Mouse (Mus musculus) kidney, postnatal 0 days (tissue): ENCODE results near the gene Gm47289. TPM values are rescaled to one million over a fixed set of nuclear protein-coding genes. Genes with fewer than 3 reads are reported as not detected.

Experiments used
- ATAC-seq: fragments of 200-750 bp; cut with Nextera tagmentation; replicated peaks from 2 replicates; pipeline ENCODE4 v1.8.0; 2017; ENCODE audit warnings: low read depth, moderate number of reproducible peaks, moderate TSS enrichment, moderate library complexity; ENCODE audit not compliant: low FRiP score
- DNase-seq: peaks from one replicate; pipeline ENCODE4 v3.0.0-alpha.2; 2016; ENCODE audit warnings: low spot score
- H3K27ac ChIP-seq: fragments of 300-500 bp; sonication (generic); 2 replicates; pipeline ENCODE4 v1.5.1; 2014; ENCODE audit warnings: mild to moderate bottlenecking
- H3K27me3 ChIP-seq: fragments of 300-500 bp; sonication (generic); 2 replicates; pipeline ENCODE4 v1.6.1; 2014; ENCODE audit warnings: low read length, mixed read lengths; ENCODE audit not compliant: insufficient read depth
- H3K36me3 ChIP-seq: fragments of 300-500 bp; sonication (generic); 2 replicates; pipeline ENCODE4 v1.6.1; 2014; ENCODE audit warnings: low read length, mixed read lengths; ENCODE audit not compliant: insufficient read depth
- H3K4me1 ChIP-seq: fragments of 300-500 bp; sonication (generic); replicated peaks from 2 replicates; pipeline ENCODE4 v1.6.1; 2014; ENCODE audit warnings: antibody characterized with exemption, low read length, mixed read lengths; ENCODE audit not compliant: insufficient read depth
- H3K4me2 ChIP-seq: fragments of 300-500 bp; sonication (generic); 2 replicates; pipeline ENCODE4 v1.6.1; 2014; ENCODE audit warnings: mild to moderate bottlenecking, low read length, moderate library complexity, mixed read lengths
- H3K4me3 ChIP-seq: fragments of 300-500 bp; sonication (generic); replicated peaks from 2 replicates; pipeline ENCODE4 v1.5.1; 2014; ENCODE audit warnings: low read depth, low read length
- H3K9ac ChIP-seq: fragments of 300-500 bp; sonication (generic); 2 replicates; pipeline ENCODE4 v1.6.1; 2014; ENCODE audit warnings: low read depth, low read length
- H3K9me3 ChIP-seq: fragments of 300-500 bp; sonication (generic); replicated peaks from 2 replicates; pipeline ENCODE4 v1.6.1; 2016; ENCODE audit warnings: low read length, inconsistent platforms, mixed read lengths
- CTCF ChIP-seq: IDR thresholded peaks from 2 replicates; pipeline ENCODE4 v1.5.1; 2016; ENCODE audit warnings: antibody characterized with exemption, low read depth, mild to moderate bottlenecking, moderate library complexity
- WGBS: fragments of 180-500 bp; shearing (Covaris S2); extraction: QIAGEN DNeasy Blood & Tissue Kit; methylation state at CpG from one replicate; pipeline ENCODE4 v1.1.7; 2014; 5-methylcytosine and 5-hydroxymethylcytosine counted together
- polyA plus RNA-seq: library from polyadenylated mRNA; unstranded; fragments of >200 nt; fragmentation: Nextera tagmentation; extraction: Ambion mirVana; gene quantifications from 2 replicates; pipeline ENCODE4 v1.2.1, GENCODE M21; 2015

The Gm47289 gene
- polyA plus RNA-seq, 1 experiment from 2014 or later = not detected

GRCm38 (mm10) chr9:119155416-119155815, 3.5 kb upstream of the Gm47289 start:
- 75% methylated on average over 8 of the region's 8 CpGs for WGBS
- ATAC-seq (no peak), DNase-seq (no peak)
- Histone ChIP-seq H3K4me1 (no peaks in the 10 kb centered on the region), H3K36me3 (no peaks in the 10 kb centered on the region), H3K9me3 (no peaks in the 10 kb centered on the region), H3K27me3 (no peaks in the 10 kb centered on the region), H3K27ac (no peak overlapping the region), H3K4me3 (no peak overlapping the region), H3K9ac (no peak overlapping the region), H3K4me2 (0 out of 2 replicates have a peak overlapping the region, but pooled peaks have one; percentile 71)
- TF ChIP-seq CTCF = no peak

GRCm38 (mm10) chr9:119155826-119156225, 3.1 kb upstream of the Gm47289 start:
- ATAC-seq (no peak), DNase-seq (no peak)
- 58% methylated on average over 7 of the region's 7 CpGs for WGBS
- Histone ChIP-seq H3K4me1 (no peaks in the 10 kb centered on the region), H3K27ac (no peak overlapping the region), H3K27me3 (no peaks in the 10 kb centered on the region), H3K36me3 (no peaks in the 10 kb centered on the region), H3K4me2 (peak overlapping the region; percentile 71), H3K9me3 (no peaks in the 10 kb centered on the region), H3K4me3 (peak overlapping the region; percentile 41), H3K9ac (no peak overlapping the region)
- TF ChIP-seq CTCF = no peak

DNA sequence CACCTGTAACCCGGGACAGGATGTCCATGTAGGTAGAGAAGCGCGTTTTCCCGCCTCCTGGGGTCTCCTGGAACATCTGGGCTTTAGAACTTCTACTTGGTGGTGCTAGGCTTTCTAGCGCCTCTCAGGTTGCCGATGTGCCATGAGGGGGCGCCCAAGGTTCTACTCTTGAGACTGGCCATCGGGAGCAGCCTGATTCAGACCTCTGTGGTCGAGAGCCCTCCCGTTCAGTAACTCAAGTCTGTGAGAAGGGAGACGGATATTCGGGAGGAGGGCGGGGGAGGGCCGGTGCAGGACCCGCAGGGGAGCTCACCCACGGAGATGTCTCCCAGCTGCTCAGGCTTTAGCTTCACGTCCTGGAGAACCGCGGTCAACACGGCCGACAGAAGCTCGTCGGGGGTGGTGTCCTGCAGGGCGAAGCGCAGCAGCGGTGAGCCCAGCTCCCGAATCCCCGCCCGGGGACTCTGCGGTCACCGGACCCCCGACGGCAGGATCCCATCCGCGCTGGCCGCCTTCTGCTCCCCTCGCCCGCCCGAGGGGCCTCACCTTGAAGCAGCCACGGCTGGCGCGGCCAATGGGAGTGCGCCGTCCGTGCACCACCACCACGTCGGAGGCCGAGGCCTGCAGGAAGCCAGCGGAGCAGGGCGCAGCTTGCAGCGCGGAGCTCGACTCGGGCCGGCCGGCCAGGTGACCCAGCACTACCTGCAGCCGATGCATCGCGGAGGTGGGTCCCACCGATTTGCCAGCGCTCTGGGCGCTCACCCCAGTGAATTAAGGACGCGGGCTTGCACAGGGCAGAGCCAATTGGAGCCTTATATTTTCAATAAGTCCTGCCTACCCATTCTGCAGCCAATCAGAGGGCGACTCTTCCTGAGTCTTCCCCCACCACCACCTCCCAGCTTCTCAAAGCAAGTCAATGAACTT, 2.4 kb upstream of the Gm47289 start, which contains the start of gene Acaa1b:
Gene Acaa1b, minus strand, starts transcription at position 816 of the 924 bp plus-strand sequence.
- peak; percentile 78 for TF ChIP-seq CTCF
- H3K27ac ChIP-seq = peak within 1 kb of the TSS; percentile 54; the same call in 1 of the 2 replicates
- ATAC-seq (peak; percentile 86), DNase-seq (peak; percentile 96)
- no peaks in the 10 kb centered on the region for H3K4me1 ChIP-seq
- no peaks in the 10 kb centered on the region for H3K9me3 ChIP-seq
- H3K4me3 ChIP-seq = peak within 1 kb of the TSS; percentile 41
- no peaks in the 10 kb centered on the region for H3K36me3 ChIP-seq
- peak within 1 kb of the TSS; percentile 71 for H3K4me2 ChIP-seq
- peak within 1 kb of the TSS; percentile 44; the same call in 1 of the 2 replicates for H3K9ac ChIP-seq
- H3K27me3 ChIP-seq = no peaks in the 10 kb centered on the region
- under 1% methylated on average over 60 of the region's 65 CpGs for WGBS

- 74% methylated on average over 3 of the region's 3 CpGs for WGBS
- Histone ChIP-seq H3K4me3 (no peak overlapping the region), H3K27ac (peak overlapping the region; percentile 50), H3K36me3 (no peaks in the 10 kb centered on the region), H3K27me3 (no peaks in the 10 kb centered on the region), H3K4me2 (no peak overlapping the region), H3K4me1 (no peaks in the 10 kb centered on the region), H3K9ac (no peak overlapping the region), H3K9me3 (no peaks in the 10 kb centered on the region)
- no peak for DNase-seq
- TF ChIP-seq CTCF = no peak
- peak; percentile 37; the same call in 1 of the 2 replicates for ATAC-seq
Measured at GRCm38 (mm10) chr9:119160689-119161088, 1.7 kb downstream of the Gm47289 start.

DNA sequence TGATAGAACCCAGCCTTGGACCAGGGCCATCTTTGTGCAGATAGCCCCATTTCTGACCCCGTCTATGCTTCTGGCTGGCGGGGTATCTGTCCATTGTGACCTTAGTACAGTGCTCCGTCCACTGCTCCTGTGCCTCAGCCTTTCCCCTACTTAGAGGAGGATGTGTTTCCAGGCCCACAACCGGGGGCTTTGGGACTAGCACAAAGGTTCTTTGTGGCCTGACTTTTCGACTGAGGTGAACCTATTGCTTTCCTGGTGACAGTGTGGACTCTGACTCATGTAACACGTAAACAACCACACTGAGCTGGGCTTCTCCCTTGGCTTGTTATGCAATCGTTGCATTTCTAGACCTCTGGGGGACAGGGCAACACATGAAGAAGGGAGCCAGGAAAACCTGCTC, 5.8 kb downstream of the Gm47289 start:
- Histone ChIP-seq H3K4me2 (no peak overlapping the region), H3K4me3 (no peak overlapping the region), H3K9me3 (no peaks in the 10 kb centered on the region), H3K27me3 (no peaks in the 10 kb centered on the region), H3K27ac (no peak overlapping the region), H3K9ac (no peak overlapping the region), H3K4me1 (no peaks in the 10 kb centered on the region), H3K36me3 (no peaks in the 10 kb centered on the region)
- 84% methylated on average over 7 of the region's 7 CpGs for WGBS
- TF ChIP-seq CTCF = no peak
- DNase-seq = peak; percentile 10
- ATAC-seq = peak; percentile 57; the same call in 1 of the 2 replicates

DNA sequence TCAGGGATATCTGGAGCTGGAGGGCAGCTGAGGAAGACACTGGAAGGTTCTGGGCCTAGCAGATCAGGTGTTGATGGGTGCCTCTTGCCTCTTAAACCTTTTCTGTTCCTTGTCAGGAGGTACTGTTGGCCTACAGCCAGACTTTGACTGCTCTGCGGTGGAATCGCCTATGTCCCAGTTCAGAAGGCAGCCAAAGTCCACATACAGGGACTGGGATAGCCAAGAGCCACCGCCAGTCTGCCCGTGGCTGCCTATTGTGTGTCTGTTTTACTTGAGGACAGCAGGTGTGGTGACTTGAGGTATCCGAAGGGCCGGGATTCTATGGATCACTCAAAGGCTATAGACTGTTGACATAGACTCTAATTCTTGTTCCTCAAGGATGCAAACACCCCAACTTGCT, 6.6 kb downstream of the Gm47289 start:
- Histone ChIP-seq H3K9me3 (no peaks in the 10 kb centered on the region), H3K27ac (no peak overlapping the region), H3K4me2 (no peak overlapping the region), H3K4me3 (no peak overlapping the region), H3K4me1 (no peaks in the 10 kb centered on the region), H3K9ac (no peak overlapping the region), H3K36me3 (no peaks in the 10 kb centered on the region), H3K27me3 (no peaks in the 10 kb centered on the region)
- ATAC-seq = peak; percentile 67; the same call in 1 of the 2 replicates
- no peak for DNase-seq
- TF ChIP-seq CTCF = no peak
- 81% methylated on average over 6 of the region's 6 CpGs for WGBS
